Mouse (Mus musculus) limb, embryonic 15.5 days (tissue): Measurements from ENCODE around the gene Ginm1. TPM values are rescaled to one million over a fixed set of nuclear protein-coding genes. Genes with fewer than 3 reads are reported as not detected.

ENCODE experiments used
- ATAC-seq: fragments of 200-750 bp; cut with Nextera tagmentation; 2 replicates; pipeline ENCODE4 v1.8.0; 2017; ENCODE audit warnings: low read depth, moderate TSS enrichment; ENCODE audit not compliant: insufficient number of reproducible peaks, low FRiP score, low TSS enrichment
- H3K27ac ChIP-seq: fragments of 300-500 bp; sonication (generic); 2 replicates; pipeline ENCODE4 v1.5.1; 2015; ENCODE audit warnings: moderate library complexity, mild to moderate bottlenecking, inconsistent platforms
- H3K27me3 ChIP-seq: fragments of 300-500 bp; sonication (generic); 2 replicates; pipeline ENCODE4 v1.6.1; 2015; ENCODE audit warnings: inconsistent platforms
- H3K36me3 ChIP-seq: fragments of 300-500 bp; sonication (generic); 2 replicates; pipeline ENCODE4 v1.6.1; 2015; ENCODE audit warnings: inconsistent platforms
- H3K4me1 ChIP-seq: fragments of 300-500 bp; sonication (generic); 2 replicates; pipeline ENCODE4 v1.6.1; 2015; ENCODE audit warnings: inconsistent platforms
- H3K4me2 ChIP-seq: fragments of 300-500 bp; sonication (generic); 2 replicates; pipeline ENCODE4 v1.6.1; 2015; ENCODE audit warnings: mild to moderate bottlenecking, inconsistent platforms
- H3K4me3 ChIP-seq: fragments of 300-500 bp; sonication (generic); 2 replicates; pipeline ENCODE4 v1.5.1; 2015; ENCODE audit warnings: mild to moderate bottlenecking, inconsistent platforms
- H3K9ac ChIP-seq: fragments of 300-500 bp; sonication (generic); 2 replicates; pipeline ENCODE4 v1.6.1; 2015; ENCODE audit warnings: inconsistent platforms
- H3K9me3 ChIP-seq: fragments of 300-500 bp; sonication (generic); 2 replicates; pipeline ENCODE4 v1.6.1; 2016; ENCODE audit warnings: inconsistent platforms
- WGBS: fragments of 180-500 bp; shearing (Covaris S2); methylation state at CpG from one replicate; pipeline ENCODE4 v1.1.7; 2015; 5-methylcytosine and 5-hydroxymethylcytosine counted together
- polyA plus RNA-seq: library from polyadenylated mRNA; unstranded; fragments of >200 nt; fragmentation: Nextera tagmentation; extraction: Ambion mirVana; gene quantifications from 2 replicates; pipeline ENCODE4 v1.2.1, GENCODE M21; 2015

The Ginm1 gene
- polyA plus RNA-seq = 92.0 and 99.6 TPM in 2 replicates

DNA sequence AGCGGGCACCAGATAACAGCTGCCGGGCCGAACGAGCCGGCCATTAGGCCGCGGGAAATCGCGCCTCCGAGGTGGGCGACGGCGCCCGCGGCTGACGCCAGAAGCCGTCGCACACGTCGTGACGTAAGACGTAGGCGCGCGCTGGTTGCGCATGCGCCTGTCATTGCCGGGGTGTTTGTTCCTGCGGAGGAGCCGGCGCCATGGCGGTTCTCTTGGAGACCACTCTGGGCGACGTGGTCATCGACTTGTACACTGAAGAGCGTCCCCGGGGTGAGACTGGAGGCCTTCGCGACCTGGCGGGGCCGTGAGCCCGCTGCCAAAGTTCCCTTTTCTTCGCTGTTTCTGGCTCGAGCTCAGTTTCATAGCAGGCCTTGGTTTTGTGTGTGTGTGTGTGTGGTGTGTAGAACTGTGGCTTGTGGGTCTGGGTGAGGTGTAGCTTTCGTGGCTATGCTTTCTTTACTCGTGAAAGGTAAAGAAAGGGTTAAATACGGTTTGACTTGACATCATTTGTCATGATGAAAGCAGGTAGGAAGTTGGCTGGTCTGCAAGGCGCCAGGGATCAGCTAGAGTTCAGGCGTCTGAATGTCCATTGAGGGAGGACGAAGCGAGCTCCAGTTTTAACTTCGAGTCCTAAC is at the start of gene Ginm1, which contains the start of gene Ppil4:
TSS of gene Ginm1 (minus strand) at position 74 of the 635 bp plus-strand sequence.
TSS of gene Ppil4 (plus strand) at position 141 of the 635 bp plus-strand sequence.
- peak within 1 kb of the TSS; percentile 59 for H3K27ac ChIP-seq
- under 1% methylated on average over 52 of the region's 52 CpGs for WGBS
- peak; percentile 85 for ATAC-seq
- H3K9ac ChIP-seq = peak within 1 kb of the TSS; percentile 79
- H3K4me1 ChIP-seq = peaks cover 9% of the 10 kb centered on the region
- peaks cover 33% of the 10 kb centered on the region for H3K36me3 ChIP-seq
- no peaks in the 10 kb centered on the region for H3K27me3 ChIP-seq
- peak within 1 kb of the TSS; percentile 72 for H3K4me2 ChIP-seq
- H3K4me3 ChIP-seq = peak within 1 kb of the TSS; percentile 89
- H3K9me3 ChIP-seq = no peaks in the 10 kb centered on the region

DNA sequence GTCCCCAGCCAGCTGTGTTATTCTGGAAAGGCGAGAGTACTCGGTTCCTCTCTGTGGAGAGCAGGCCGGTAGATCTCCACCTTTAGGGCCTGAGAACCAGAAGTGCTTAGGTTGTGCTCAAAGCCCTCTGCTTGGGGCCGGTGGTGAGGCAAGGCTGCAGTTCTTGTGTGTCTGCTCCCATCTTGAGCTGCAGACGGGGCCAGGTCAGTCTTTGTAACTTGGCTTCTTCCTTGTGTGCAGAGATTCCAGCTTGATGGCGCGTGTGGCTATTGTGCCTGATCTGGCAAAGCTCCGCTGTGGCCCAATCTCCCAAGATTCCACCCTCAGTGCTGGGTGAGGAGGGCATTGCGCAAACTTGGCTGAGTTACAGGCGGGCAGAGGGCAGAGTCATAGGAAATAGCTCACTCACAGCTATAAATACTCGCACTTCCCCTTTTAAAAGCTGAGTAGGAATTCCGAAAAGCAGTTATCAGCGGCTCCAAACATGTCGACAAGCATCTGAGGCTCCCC is 49.0 kb upstream of the Ginm1 start:
- peak overlapping the region; percentile 14; the same call in 1 of the 2 replicates for H3K4me2 ChIP-seq
- peak; percentile 43; the same call in 1 of the 2 replicates for ATAC-seq
- H3K9ac ChIP-seq = no peak overlapping the region
- H3K27ac ChIP-seq = peak overlapping the region; percentile 59
- H3K27me3 ChIP-seq = peaks cover 3% of the 10 kb centered on the region; the same call in 1 of the 2 replicates
- H3K9me3 ChIP-seq = no peaks in the 10 kb centered on the region
- peaks cover 14% of the 10 kb centered on the region for H3K4me1 ChIP-seq
- WGBS = 48% methylated on average over 14 of the region's 14 CpGs
- no peaks in the 10 kb centered on the region for H3K36me3 ChIP-seq
- H3K4me3 ChIP-seq = no peak overlapping the region

DNA sequence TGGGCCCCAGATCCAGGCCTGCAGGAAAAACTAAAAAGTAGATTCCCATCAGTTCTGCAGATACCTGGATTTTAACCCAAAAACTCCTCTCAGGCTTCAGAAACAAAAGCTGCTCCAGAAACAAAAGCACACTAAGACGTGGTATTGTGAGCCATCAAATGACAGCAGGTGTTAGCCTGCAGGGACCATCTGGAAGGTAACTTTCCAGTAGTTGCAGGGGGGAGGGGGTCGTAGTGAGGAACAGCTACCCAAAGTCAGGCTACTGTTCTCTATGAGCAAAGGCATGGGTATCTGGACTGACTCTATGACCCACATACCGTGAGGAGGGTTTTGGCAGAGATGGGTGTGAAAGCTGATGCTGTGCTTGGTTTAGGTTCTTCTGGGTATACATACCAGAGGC is 48.2 kb upstream of the Ginm1 start:
- Histone ChIP-seq H3K4me1 (peaks cover 14% of the 10 kb centered on the region), H3K27me3 (no peaks in the 10 kb centered on the region; the same call in 1 of the 2 replicates), H3K4me3 (no peak overlapping the region), H3K9me3 (no peaks in the 10 kb centered on the region), H3K4me2 (no peak overlapping the region), H3K27ac (no peak overlapping the region), H3K36me3 (no peaks in the 10 kb centered on the region), H3K9ac (no peak overlapping the region)
- ATAC-seq = no peak
- 45% methylated on average over 3 of the region's 3 CpGs for WGBS

DNA sequence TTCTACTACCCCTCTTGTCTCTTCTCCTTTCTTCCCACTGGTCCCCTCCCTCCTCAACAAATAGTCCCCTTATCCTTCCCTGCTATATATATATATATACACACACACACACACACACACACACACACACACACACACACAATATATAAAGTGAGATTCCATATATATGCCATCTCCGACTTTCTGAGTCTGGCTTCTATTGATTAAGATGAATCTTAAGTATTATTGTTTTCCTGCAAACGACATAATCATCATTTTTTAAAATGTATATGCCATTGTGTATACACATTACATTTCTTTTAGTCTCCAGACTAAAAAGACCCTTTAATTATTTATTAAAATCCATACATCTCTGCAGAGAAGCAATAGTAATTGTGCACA is 47.7 kb upstream of the Ginm1 start:
- Histone ChIP-seq H3K9ac (no peak overlapping the region), H3K9me3 (no peaks in the 10 kb centered on the region), H3K27me3 (no peaks in the 10 kb centered on the region), H3K27ac (no peak overlapping the region), H3K36me3 (no peaks in the 10 kb centered on the region), H3K4me1 (peaks cover 14% of the 10 kb centered on the region), H3K4me2 (no peak overlapping the region), H3K4me3 (no peak overlapping the region)
- ATAC-seq = no peak
- 82% methylated on average over 2 of the region's 2 CpGs for WGBS

DNA sequence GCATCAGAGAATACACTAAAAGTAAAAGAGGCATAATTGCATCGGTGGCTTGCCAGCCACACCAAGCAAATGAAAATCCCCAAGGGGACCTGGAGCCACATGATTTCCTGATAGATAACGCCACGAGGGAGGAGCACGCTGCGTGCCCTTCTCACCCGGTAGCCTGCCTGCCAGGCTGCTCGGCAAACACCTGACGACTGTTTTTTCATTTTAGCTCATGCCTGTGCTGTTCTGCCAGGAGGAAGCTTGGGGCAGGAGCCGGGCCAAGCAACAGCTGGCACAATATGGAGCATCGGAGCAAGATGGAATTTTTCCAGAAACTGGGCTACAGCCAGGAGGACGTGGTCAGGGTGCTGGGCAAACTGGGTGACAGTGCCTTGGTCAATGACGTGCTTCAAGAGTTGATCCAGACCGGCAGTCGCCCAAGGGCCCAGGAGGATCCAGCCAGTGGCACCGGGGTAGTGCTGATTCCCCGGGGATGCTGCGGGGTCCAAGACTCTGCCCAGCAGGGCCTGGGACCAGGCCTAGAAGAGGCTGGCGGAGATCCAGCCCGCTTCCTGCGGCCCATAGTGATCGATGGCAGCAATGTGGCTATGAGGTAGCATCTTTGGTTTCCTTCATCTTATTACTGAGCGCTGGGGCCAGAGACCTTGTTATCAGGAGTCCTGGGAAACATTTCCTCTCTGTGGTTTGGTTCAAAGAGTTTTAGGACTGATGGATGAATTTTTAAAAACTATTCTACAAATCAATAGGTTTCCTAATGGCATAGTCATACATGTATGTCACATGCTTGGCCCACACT is 47.1 kb upstream of the Ginm1 start:
- Histone ChIP-seq H3K9me3 (no peaks in the 10 kb centered on the region), H3K27ac (no peak overlapping the region), H3K4me3 (no peak overlapping the region), H3K36me3 (no peaks in the 10 kb centered on the region), H3K27me3 (no peaks in the 10 kb centered on the region), H3K4me1 (peaks cover 14% of the 10 kb centered on the region), H3K9ac (no peak overlapping the region), H3K4me2 (no peak overlapping the region)
- 79% methylated on average over 22 of the region's 22 CpGs for WGBS
- ATAC-seq = no peak

DNA sequence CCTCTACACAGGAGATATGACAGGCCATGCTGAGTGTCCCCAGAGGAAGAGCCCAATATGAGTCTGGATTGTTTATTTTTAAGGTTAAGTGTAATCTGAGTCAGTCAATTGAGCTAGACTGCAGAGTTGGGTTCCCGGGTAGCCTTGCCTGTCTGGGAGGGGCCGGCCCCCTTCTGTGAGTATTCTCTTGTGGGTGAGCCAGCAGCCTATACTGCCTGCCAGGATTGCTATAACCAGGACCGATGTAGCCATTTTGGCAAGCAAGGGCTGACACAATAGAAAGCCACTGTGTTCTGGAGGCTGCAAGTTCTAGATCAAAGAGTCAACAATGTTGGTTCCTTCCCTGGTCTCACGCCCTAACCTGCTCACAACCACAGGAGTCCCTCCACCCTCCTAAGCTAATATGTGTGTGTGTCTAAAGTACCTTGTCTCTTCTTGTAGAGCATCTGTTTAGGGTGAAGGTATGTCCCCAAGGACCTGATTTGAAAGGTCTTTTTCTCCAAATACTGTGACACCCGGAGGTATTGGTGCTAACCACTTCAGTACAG is 46.3 kb upstream of the Ginm1 start:
- peaks cover 14% of the 10 kb centered on the region for H3K4me1 ChIP-seq
- no peak for ATAC-seq
- WGBS = 77% methylated on average over 5 of the region's 5 CpGs

DNA sequence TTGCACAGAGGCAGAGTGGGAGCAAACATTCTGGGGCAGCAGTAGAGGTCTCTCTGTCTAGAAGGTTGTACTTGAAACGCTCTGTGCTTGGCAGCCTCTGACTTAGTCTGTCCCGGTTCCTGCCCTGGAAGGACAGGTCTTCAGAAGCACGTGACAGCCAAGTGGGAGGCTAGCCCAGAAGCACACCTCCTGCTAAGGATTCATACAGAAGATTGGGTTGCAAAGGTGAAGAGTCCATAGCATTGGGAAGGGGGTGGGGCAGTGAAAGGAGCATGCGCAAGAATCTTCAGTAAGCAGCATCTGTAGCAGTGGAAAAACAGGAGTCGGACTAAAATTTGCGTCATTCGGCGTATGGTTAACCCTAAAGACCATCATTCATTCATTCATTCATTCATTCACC is 45.4 kb upstream of the Ginm1 start:
- 86% methylated on average over 8 of the region's 8 CpGs for WGBS
- H3K4me1 ChIP-seq = peaks cover 14% of the 10 kb centered on the region
- H3K27ac ChIP-seq = no peak overlapping the region
- H3K9me3 ChIP-seq = no peaks in the 10 kb centered on the region
- no peak overlapping the region for H3K4me2 ChIP-seq
- no peak overlapping the region for H3K4me3 ChIP-seq
- no peaks in the 10 kb centered on the region for H3K27me3 ChIP-seq
- ATAC-seq = no peak
- no peaks in the 10 kb centered on the region for H3K36me3 ChIP-seq
- H3K9ac ChIP-seq = no peak overlapping the region

More for the DNA sequence above, 46.3 kb upstream of the Ginm1 start:
- Histone ChIP-seq H3K4me2 (no peak overlapping the region), H3K9me3 (no peaks in the 10 kb centered on the region), H3K27me3 (no peaks in the 10 kb centered on the region), H3K4me3 (no peak overlapping the region), H3K36me3 (no peaks in the 10 kb centered on the region), H3K27ac (no peak overlapping the region), H3K9ac (no peak overlapping the region)

DNA sequence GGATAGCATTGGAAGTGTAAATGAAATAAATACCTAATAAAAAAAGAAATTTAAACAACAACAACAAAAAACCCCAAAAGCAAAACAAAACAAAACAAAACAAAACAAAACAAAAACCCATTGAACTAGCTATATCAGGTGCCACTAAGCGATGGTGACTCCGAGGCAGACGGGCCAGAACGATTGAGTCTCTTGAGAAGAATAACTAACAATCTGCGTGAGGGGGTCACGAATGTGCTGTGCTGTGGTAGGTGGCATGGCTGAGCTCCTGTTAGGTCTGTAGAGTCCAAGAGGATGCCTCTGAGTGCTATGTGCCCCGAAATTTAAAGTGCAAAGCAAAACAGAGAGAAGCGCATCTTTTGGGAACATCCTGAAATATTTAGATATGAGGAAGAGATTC is 44.8 kb upstream of the Ginm1 start:
- Histone ChIP-seq H3K27ac (no peak overlapping the region), H3K4me2 (no peak overlapping the region), H3K9me3 (no peaks in the 10 kb centered on the region), H3K4me3 (no peak overlapping the region), H3K36me3 (no peaks in the 10 kb centered on the region), H3K4me1 (peaks cover 14% of the 10 kb centered on the region), H3K9ac (no peak overlapping the region), H3K27me3 (no peaks in the 10 kb centered on the region)
- WGBS = 93% methylated on average over 8 of the region's 8 CpGs
- ATAC-seq = no peak

DNA sequence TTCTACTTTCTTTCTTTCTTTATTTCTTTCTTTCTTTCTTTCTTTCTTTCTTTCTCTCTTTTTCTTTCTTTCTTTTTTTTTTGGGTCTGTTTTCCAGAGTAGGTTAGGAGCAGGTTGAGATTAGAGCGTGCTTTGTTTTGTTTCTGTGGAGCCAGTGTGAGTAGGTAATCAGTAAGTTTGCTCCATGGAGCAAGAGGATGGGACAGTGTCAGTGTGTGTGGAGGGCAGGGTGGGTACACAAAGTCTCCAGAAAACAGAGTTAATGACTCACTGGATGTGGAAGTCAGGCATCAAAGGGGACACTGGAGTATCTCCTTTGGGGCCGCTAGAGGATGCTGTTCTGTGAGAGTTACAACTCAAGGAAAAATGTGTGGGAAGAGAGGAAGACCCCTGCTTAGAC is 44.3 kb upstream of the Ginm1 start:
- peaks cover 17% of the 10 kb centered on the region for H3K4me1 ChIP-seq
- H3K27me3 ChIP-seq = no peaks in the 10 kb centered on the region
- no peaks in the 10 kb centered on the region for H3K36me3 ChIP-seq
- H3K4me3 ChIP-seq = no peak overlapping the region
- no peak for ATAC-seq
- WGBS = 75% methylated on average over 2 of the region's 2 CpGs
- H3K9ac ChIP-seq = no peak overlapping the region
- H3K27ac ChIP-seq = no peak overlapping the region
- H3K4me2 ChIP-seq = no peak overlapping the region
- H3K9me3 ChIP-seq = no peaks in the 10 kb centered on the region

DNA sequence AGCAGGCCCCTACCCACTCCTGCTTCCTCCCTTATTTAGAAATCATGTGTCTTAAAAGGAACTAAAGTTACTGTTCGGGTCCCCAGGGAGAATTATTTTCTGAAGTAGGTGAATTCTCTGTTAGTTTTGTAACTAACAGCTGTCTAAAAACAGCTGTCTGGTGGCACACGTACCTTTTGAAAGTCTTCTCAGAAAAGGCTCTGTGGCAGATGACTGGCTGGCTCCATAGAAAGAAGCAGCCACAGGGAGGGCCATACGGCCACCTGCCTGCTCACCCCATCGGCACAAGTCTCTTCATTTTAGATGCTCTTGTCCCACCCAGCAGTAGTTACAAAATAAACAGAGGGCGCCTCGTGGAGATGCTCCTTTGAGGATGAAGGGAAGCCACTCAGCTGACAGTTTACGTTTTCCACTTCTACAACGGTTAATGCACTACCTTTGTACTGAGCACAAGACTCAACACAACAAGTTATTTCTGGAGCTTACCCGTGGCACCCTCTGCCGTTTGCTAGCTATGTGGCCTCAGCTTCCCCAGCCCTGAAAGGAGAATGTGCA is 42.1 kb upstream of the Ginm1 start:
- no peaks in the 10 kb centered on the region for H3K9me3 ChIP-seq
- H3K36me3 ChIP-seq = no peaks in the 10 kb centered on the region
- ATAC-seq = no peak
- H3K4me1 ChIP-seq = peaks cover 13% of the 10 kb centered on the region
- no peak overlapping the region for H3K4me3 ChIP-seq
- H3K9ac ChIP-seq = no peak overlapping the region
- H3K27me3 ChIP-seq = no peaks in the 10 kb centered on the region
- no peak overlapping the region for H3K4me2 ChIP-seq
- no peak overlapping the region for H3K27ac ChIP-seq
- 67% methylated on average over 10 of the region's 10 CpGs for WGBS

DNA sequence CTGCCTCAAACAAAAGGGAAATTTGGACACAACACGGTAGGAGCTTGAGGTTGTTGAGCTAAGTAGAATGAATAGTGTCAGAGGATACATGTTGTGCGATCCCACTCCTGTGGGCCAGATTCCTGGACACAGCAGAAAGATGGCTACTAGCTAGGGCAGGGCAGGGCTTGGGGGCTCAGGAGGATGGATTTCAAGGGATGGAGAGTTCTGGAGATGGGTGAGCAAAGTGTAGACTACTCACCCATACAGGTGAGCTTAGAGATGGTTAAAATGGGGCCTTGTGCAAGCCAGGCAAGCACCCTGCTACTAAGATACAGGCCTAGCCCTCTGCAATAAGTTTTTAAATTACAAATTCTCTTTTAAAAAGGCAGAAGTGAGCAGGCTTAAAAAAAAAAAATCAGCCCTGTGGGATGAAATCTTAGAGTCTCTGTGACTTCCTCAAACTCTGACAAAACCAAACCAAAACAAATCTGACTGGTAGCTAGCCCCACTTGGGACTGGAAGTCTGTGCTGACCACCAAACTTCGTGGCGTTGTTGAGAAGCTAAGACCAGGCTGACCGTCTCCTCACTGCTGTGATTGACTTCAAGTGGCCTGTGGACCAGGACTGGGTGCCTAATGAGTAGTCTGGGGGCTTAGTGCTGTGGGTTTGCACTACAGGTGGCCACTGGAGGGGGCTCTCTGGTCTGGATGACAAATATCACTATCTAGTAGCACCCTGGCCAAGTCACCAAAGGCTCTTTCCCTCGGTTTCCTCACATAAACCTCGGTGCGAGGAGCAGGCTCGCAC is 40.9 kb upstream of the Ginm1 start:
- Histone ChIP-seq H3K27ac (no peak overlapping the region), H3K4me1 (peaks cover 9% of the 10 kb centered on the region), H3K9me3 (no peaks in the 10 kb centered on the region), H3K27me3 (no peaks in the 10 kb centered on the region), H3K9ac (no peak overlapping the region), H3K4me2 (no peak overlapping the region), H3K36me3 (no peaks in the 10 kb centered on the region), H3K4me3 (no peak overlapping the region)
- WGBS = 82% methylated on average over 9 of the region's 9 CpGs
- ATAC-seq = no peak
